Mouse (Mus musculus) gastrocnemius, postnatal 4 days (tissue): ENCODE measurements at regions not wholly inside any gene's neighbourhood (a gene's known extent, or its start where the extent isn't known, plus 50 kb on each side); places are given as distances from the start of the nearest gene placed in this dataset.
"Not testable (repeated sequence)": the region's sequence is repeated elsewhere in the genome, so short reads cannot be mapped to it uniquely, and the experiment has no call there.

Experiments used
- DNase-seq, 2 experiments: peaks; one replicate each; pipeline ENCODE4 v3.0.0; 2021 to 2022; ENCODE audit warnings: low spot score in 2 of 2, mixed read lengths in 2 of 2

GRCm38 (mm10) chr8:113916649-113917048, 68.1 kb upstream of the Adamts18 start:
- no peak for DNase-seq

GRCm38 (mm10) chr8:113917197-113917596, 68.7 kb upstream of the Adamts18 start:
- DNase-seq, result no peak

- DNase-seq, result no peak
These were observed 71.8 kb upstream of the Adamts18 start for GRCm38 (mm10) chr8:113920306-113920705.

- no peak for DNase-seq
These were observed 74.8 kb upstream of the Adamts18 start for GRCm38 (mm10) chr8:113923381-113923780.

- no peak for DNase-seq
These were observed 105.2 kb upstream of the Adamts18 start for GRCm38 (mm10) chr8:113953721-113954120.

- no peak for DNase-seq
These were observed 108.0 kb upstream of the Adamts18 start for GRCm38 (mm10) chr8:113956439-113957043.

- DNase-seq, result no peak
These were observed 109.3 kb upstream of the Adamts18 start for GRCm38 (mm10) chr8:113957821-113958220.

- DNase-seq, result no peak
These were observed 127.3 kb upstream of the Adamts18 start for GRCm38 (mm10) chr8:113975810-113976209.

- DNase-seq, result no peak
These were observed 128.1 kb upstream of the Adamts18 start for GRCm38 (mm10) chr8:113976626-113977025.

GRCm38 (mm10) chr8:113977072-113977471, 128.5 kb upstream of the Adamts18 start:
- DNase-seq, result no peak

- no peak for DNase-seq
These were observed 130.4 kb upstream of the Adamts18 start for GRCm38 (mm10) chr8:113978946-113979345.

- DNase-seq, result no peak
These were observed 131.3 kb upstream of the Adamts18 start for GRCm38 (mm10) chr8:113979837-113980236.

- DNase-seq, result no peak
These were observed 132.8 kb upstream of the Adamts18 start for GRCm38 (mm10) chr8:113981339-113981738.

GRCm38 (mm10) chr8:113984845-113985244, 136.3 kb upstream of the Adamts18 start:
- DNase-seq, result peak in 1 of 2 experiments; percentile 51

- no peak for DNase-seq
These were observed 136.9 kb upstream of the Adamts18 start for GRCm38 (mm10) chr8:113985471-113985870.

GRCm38 (mm10) chr8:113985948-113986347, 137.4 kb upstream of the Adamts18 start:
- DNase-seq, result no peak

- DNase-seq, result no peak
These were observed 142.2 kb upstream of the Adamts18 start for GRCm38 (mm10) chr8:113990718-113991117.

GRCm38 (mm10) chr8:113998881-113999280, 134.5 kb upstream of the Nudt7 start:
- no peak for DNase-seq

- no peak for DNase-seq
These were observed 131.7 kb upstream of the Nudt7 start for GRCm38 (mm10) chr8:114001674-114002073.

- DNase-seq, result no peak
These were observed 128.9 kb upstream of the Nudt7 start for GRCm38 (mm10) chr8:114004436-114004835.

GRCm38 (mm10) chr8:114006587-114006986, 126.8 kb upstream of the Nudt7 start:
- DNase-seq, result no peak

GRCm38 (mm10) chr8:114007103-114007502, 126.3 kb upstream of the Nudt7 start:
- no peak for DNase-seq

- DNase-seq, result no peak
These were observed 115.0 kb upstream of the Nudt7 start for GRCm38 (mm10) chr8:114018364-114018763.

- DNase-seq, result not testable (repeated sequence)
These were observed 103.2 kb upstream of the Nudt7 start for GRCm38 (mm10) chr8:114030141-114030540.
